Mouse (Mus musculus): ENCODE measurements around the gene Kcna10. TPM values are rescaled to one million over a fixed set of nuclear protein-coding genes. Genes with fewer than 3 reads are reported as not detected.

Gene Kcna10
- total RNA-seq (2023): not detected

DNA sequence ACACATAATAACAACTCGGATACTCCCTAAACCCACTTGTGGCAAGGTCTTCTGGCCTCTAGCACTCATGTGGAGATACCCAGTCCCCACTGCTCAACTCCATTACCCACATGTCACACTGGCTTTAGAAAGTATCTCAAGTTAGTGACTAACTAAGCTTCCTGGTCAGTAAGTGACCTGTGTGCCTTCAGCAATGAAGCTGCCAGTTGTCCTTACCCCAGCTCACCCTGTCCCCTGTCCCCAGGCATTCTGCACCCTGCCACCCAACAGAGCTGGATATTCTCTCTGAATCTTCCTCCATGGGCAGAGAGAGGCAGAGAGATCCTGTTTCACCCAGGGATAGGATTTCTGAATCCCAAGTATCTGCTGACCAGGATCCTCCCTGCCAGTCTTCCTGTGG, at the start of gene Kcna10:
Gene Kcna10 (plus strand): TSS at position 301 of the 400 bp plus-strand sequence.

DNA sequence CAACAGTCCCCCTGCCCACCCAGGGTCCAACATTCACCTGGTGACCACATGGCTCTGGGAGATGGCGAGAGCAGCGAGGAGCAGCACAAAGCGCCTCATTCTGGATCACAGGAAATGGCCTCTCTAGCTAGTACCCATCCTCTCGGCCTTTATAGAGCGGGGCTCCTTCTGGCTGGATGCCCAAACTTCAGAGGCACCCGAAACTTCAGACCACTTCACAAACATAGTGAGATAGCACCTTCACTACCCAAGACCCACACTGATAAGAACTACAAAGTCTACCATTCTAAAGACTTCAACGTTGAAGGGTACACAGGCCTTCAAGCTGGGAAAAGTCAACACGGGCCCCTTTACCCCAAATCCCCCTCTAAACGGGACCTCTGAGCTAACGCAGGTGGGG, 38.8 kb downstream of the Kcna10 start, which contains the start of gene Cym:
Gene Cym (minus strand): TSS at position 125 of the 400 bp plus-strand sequence.

DNA sequence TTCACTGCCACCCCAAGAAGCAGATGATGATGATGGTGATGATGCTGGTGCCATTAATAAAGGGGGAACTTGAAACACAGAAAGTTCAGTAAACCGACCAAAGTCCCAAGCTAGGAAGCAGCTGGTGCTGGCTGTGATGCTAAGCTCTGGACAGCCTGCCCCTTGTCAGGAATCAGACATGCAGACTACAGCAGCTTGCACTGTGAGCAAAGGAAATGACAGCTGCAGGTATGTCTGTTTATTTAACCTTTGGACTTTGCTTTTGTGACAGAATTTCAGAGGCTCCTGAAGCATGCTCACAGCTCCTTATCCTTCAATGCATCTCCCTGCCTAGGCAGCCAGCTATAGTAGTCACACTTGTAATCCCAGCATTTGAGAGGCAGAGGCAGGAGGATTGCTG, 47.7 kb downstream of the Kcna10 start, which contains the start of gene A630076J17Rik:
Gene A630076J17Rik (plus strand): TSS at position 88 of the 400 bp plus-strand sequence.

DNA sequence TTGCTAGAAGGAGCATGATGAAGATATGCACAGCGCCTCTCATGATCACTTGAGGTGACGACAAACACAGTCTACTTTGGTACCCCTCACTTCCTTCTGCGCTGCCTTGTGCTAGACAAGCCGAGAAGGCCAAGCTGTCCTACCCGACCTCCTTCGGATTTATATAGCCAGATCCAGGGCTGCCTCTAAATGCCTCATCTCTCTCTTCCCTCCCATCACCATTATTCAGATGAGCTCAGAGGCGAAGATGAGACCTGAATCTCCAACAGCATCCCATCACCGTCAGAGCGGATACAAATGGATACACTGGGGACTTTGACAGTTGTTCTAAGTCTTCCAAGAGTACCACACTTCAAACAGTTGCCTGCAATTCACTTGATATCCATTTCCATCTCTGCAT, 56.8 kb downstream of the Kcna10 start, which contains the start of gene Prok1:
Gene Prok1 (minus strand): TSS at position 101 of the 400 bp plus-strand sequence.

Other genes with a start within 250 kb of the Kcna10 start
- 76.6 TPM for gene Kcna3, start 146.9 kb upstream of the Kcna10 start, total RNA-seq (2023)
- 13.7 TPM for gene Kcna2, start 81.9 kb upstream of the Kcna10 start, total RNA-seq (2023)
- gene Cym, start 38.7 kb downstream of the Kcna10 start, total RNA-seq (2023): not detected
- gene A630076J17Rik, start 47.6 kb downstream of the Kcna10 start, total RNA-seq (2023): not detected
- gene Prok1, start 56.7 kb downstream of the Kcna10 start, total RNA-seq (2023): not detected
- gene Lamtor5, start 95.8 kb downstream of the Kcna10 start, total RNA-seq (2023): 39.2 TPM
- 0.61 TPM for gene Slc16a4, start 108.2 kb downstream of the Kcna10 start, total RNA-seq (2023)
- 44.6 TPM for gene Rbm15, start 150.6 kb downstream of the Kcna10 start, total RNA-seq (2023)